Mouse (Mus musculus): ENCODE data around the gene Tfrc. TPM values are rescaled to one million over a fixed set of nuclear protein-coding genes. Genes with fewer than 3 reads are reported as not detected.

Tfrc gene
- polyA plus RNA-seq, 1 experiment from 2014 or later: 28.0 TPM

DNA sequence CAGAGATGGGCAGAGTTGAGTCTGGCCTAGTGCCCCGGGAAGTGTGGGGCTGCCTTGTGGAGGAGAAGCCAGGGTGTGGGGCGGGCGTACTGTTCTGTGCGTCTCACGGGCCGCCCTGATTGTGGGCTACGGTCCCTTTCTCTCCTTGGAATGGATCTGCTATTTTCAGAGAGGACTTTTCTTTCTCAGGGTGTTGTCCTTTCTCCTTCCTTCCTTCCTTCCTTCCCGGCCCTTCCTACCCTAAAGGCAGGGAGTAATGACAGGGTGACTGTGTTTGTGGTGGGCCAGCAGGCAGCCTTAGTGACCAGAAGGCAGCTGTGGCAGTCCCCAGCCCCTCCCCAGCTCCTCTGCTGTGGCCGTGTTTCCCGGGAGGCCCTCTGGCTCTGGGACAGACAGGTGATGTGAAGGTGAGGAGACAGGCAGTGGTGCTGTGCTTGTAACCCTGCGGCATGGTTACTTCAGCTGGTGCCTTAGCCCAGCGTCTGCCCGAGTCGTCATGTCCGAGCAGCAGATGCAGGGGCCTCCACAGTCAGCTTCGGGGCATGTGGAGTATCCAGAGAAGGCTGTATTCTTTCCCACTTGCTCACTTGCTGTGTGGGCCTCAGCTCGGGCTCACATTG, 65.5 kb downstream of the Tfrc start:
- Histone ChIP-seq H3K9ac (no peak overlapping the region), H3K4me2 (no peak overlapping the region), H3K27ac (no peak overlapping the region), H3K9me3 (no peaks in the 10 kb centered on the region), H3K27me3 (no peaks in the 10 kb centered on the region), H3K36me3 (peaks cover 94% of the 10 kb centered on the region), H3K4me1 (peaks cover 9% of the 10 kb centered on the region; the same call in 1 of the 2 replicates), H3K4me3 (no peak overlapping the region)
- no peak for ATAC-seq (ENCODE audit: insufficient number of reproducible peaks, low FRiP score, low TSS enrichment, low read depth)
- WGBS: 86% methylated on average over 17 of the region's 17 CpGs

DNA sequence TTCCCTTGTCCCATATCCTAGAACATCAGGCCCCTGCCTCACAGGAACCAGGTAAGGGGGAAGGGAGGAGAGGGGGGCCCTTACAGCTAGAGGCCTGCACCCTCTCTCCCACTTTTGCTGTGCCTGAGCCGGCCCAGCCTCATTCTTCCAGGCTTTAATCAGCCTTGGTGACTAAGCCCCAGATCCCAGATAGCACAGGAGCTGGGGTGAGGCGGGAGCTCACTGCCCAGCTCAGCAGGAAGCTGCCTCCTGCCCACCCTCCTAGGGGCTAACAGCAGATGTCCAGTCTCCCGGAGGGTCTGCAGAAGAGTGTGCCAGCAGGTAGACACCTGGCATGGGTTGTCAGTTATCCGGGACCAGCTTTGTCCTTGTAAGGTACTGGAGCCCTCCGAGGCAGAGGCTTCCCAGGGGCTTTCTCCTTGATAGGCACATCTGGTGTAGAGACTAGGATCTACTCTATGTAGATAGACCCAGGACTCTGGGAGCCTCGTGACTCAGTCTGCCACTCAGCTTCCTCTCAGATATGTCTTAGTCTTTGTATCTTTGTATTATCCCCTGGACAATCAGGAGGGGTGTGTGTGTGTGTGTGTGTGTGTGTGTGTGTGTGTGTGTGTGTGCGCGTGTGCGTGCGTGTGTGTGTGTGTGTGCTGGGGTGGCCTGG, 68.5 kb downstream of the Tfrc start:
- no peaks in the 10 kb centered on the region for H3K27me3 ChIP-seq
- ATAC-seq (ENCODE audit: insufficient number of reproducible peaks, low FRiP score, low TSS enrichment, low read depth): no peak
- 80% methylated on average over 7 of the region's 10 CpGs for WGBS
- no peak overlapping the region for H3K27ac ChIP-seq
- no peak overlapping the region for H3K4me3 ChIP-seq
- no peaks in the 10 kb centered on the region for H3K9me3 ChIP-seq
- peaks cover 6% of the 10 kb centered on the region; the same call in 1 of the 2 replicates for H3K4me1 ChIP-seq
- no peak overlapping the region for H3K4me2 ChIP-seq
- peaks cover 90% of the 10 kb centered on the region for H3K36me3 ChIP-seq
- no peak overlapping the region for H3K9ac ChIP-seq

DNA sequence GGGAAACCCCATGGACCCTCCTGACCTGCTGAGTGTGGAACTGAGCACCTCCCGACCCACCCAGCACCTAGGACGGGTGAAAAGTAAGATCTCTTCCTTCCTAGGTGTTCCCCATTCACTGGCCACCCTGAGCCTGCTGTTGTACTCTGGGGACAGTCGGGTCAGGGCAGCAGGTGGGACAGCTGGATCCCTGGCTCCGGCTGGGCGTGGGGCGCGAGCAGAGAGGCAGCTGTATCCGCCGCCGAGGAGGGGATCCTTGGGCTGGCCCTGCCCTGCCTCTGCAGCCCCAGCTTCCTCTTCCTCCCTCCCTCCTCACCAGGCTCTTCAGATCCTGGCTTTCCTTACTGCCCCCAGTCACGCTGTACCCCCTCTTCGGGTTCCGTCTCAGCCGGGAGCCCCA, 69.2 kb downstream of the Tfrc start:
- Histone ChIP-seq H3K27me3 (no peaks in the 10 kb centered on the region), H3K9ac (no peak overlapping the region), H3K4me3 (no peak overlapping the region), H3K9me3 (no peaks in the 10 kb centered on the region), H3K4me1 (no peaks in the 10 kb centered on the region; the same call in 1 of the 2 replicates), H3K36me3 (peaks cover 87% of the 10 kb centered on the region), H3K4me2 (no peak overlapping the region), H3K27ac (no peak overlapping the region)
- ATAC-seq (ENCODE audit: insufficient number of reproducible peaks, low FRiP score, low TSS enrichment, low read depth): no peak
- 80% methylated on average over 14 of the region's 14 CpGs for whole genome bisulfite sequencing

DNA sequence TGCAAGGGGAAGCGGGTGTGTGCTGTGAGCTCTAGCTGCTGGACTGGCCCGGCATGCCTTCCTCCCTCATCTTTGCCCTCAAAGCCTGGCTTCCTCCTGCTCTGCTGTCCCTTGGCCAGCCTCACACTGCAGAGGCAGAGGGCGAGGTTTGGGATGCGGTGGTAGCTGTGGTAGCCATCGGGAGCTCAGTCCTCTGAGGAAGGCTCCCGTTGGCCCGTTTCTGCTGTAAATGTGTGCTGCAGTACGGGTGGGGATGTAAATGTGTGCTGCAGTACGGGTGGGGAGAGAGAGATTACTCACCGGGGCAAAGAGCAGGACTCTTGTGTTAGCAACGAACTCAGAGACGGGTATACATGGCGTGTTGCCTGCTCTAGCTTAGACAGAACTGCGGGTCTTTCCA, 70.1 kb downstream of the Tfrc start:
- Histone ChIP-seq H3K9ac (no peak overlapping the region), H3K4me3 (no peak overlapping the region), H3K36me3 (peaks cover 86% of the 10 kb centered on the region), H3K27ac (no peak overlapping the region), H3K9me3 (no peaks in the 10 kb centered on the region), H3K27me3 (no peaks in the 10 kb centered on the region), H3K4me2 (no peak overlapping the region), H3K4me1 (no peaks in the 10 kb centered on the region)
- ATAC-seq (ENCODE audit: insufficient number of reproducible peaks, low FRiP score, low TSS enrichment, low read depth): no peak
- WGBS: 82% methylated on average over 14 of the region's 14 CpGs

DNA sequence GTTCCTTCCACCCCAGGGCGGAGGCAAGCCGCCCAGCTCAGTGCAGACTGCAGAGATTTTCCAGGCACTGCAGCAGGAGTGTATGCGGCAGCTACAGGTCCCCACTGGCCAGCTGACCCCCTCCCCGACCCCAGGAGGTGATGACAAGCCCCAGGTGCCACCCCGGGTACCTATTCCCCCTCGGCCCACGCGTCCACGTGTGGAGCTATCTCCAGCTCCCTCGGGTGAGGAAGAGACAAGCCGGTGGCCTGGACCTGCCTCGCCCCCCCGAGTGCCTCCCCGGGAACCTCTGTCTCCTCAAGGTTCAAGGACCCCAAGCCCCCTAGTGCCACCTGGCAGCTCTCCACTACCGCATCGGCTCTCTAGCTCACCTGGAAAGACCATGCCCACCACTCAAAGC, 71.3 kb downstream of the Tfrc start:
- Histone ChIP-seq H3K4me2 (no peak overlapping the region), H3K4me1 (no peaks in the 10 kb centered on the region), H3K9me3 (no peaks in the 10 kb centered on the region), H3K27me3 (no peaks in the 10 kb centered on the region), H3K9ac (no peak overlapping the region), H3K27ac (no peak overlapping the region), H3K36me3 (peaks cover 75% of the 10 kb centered on the region), H3K4me3 (no peak overlapping the region)
- ATAC-seq (ENCODE audit: insufficient number of reproducible peaks, low FRiP score, low TSS enrichment, low read depth): no peak
- WGBS: 95% methylated on average over 16 of the region's 16 CpGs

DNA sequence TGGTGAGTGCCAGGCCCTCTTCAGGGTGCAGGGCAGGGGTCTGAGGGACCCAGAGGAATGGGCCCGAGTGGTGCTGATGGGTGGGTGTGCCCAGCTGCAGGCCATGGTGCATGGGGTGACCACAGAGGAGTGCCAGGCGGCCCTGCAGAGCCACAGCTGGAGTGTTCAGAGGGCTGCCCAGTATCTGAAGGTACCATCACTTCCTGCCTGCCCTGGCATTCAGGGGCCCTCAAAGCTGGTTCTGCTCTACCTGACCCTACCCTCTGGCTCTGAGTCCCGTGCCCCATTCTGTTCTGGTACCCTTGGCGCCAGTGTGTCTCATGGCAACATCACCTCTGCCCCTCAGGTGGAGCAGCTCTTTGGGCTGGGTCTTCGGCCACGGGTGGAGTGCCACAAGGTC, 72.1 kb downstream of the Tfrc start:
- ATAC-seq (ENCODE audit: insufficient number of reproducible peaks, low FRiP score, low TSS enrichment, low read depth): no peak
- Histone ChIP-seq H3K9me3 (no peaks in the 10 kb centered on the region), H3K4me3 (no peak overlapping the region), H3K27me3 (no peaks in the 10 kb centered on the region), H3K36me3 (peaks cover 66% of the 10 kb centered on the region), H3K9ac (no peak overlapping the region), H3K4me1 (no peaks in the 10 kb centered on the region), H3K4me2 (no peak overlapping the region), H3K27ac (no peak overlapping the region)
- 92% methylated on average over 6 of the region's 6 CpGs for WGBS

DNA sequence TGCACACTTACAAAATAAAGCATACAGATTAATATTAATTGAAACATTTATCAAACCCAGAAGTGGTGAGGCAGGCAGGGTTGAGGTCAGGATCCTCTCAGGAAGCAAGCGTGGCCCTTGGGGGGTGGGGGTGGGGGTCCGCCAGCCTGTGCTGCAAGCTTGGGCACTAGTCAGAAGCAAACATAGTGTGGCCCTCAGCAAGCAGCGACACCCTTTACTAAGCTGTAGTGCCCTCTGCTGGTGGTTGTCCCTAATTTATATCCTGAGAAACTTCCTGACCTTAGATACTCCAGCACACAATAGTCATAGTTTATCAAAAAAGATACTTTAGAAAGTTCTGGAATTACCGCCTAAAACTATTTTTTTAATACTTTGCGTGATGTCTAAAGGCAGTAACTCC, 73.5 kb downstream of the Tfrc start:
- Histone ChIP-seq H3K36me3 (peaks cover 52% of the 10 kb centered on the region), H3K9ac (no peak overlapping the region), H3K4me1 (no peaks in the 10 kb centered on the region), H3K27me3 (no peaks in the 10 kb centered on the region), H3K27ac (no peak overlapping the region), H3K4me2 (no peak overlapping the region), H3K4me3 (no peak overlapping the region), H3K9me3 (no peaks in the 10 kb centered on the region)
- ATAC-seq (ENCODE audit: insufficient number of reproducible peaks, low FRiP score, low TSS enrichment, low read depth): no peak
- 38% methylated on average over 5 of the region's 5 CpGs for WGBS

Other genes with a start within 250 kb of the Tfrc start
- gene Tm4sf19, start 208.4 kb upstream of the Tfrc start, polyA plus RNA-seq (2015; fragmentation: Nextera tagmentation; extraction: Ambion mirVana): 0.12 and 0.46 TPM in 2 replicates
- 19.5 and 21.5 TPM in 2 replicates for gene Tctex1d2, start 189.2 kb upstream of the Tfrc start, polyA plus RNA-seq (2015; fragmentation: Nextera tagmentation; extraction: Ambion mirVana)
- gene Pcyt1a, start 178.0 kb upstream of the Tfrc start, polyA plus RNA-seq (2015; fragmentation: Nextera tagmentation; extraction: Ambion mirVana): 46.6 and 48.5 TPM in 2 replicates
- gene Slc51a, start 121.0 kb upstream of the Tfrc start, polyA plus RNA-seq (2015; fragmentation: Nextera tagmentation; extraction: Ambion mirVana): 0.06 and 0.12 TPM in 2 replicates
- gene Zdhhc19, start 112.7 kb upstream of the Tfrc start, polyA plus RNA-seq (2015; fragmentation: Nextera tagmentation; extraction: Ambion mirVana): not detected in 2 replicates
- 13.9 and 14.5 TPM in 2 replicates for gene Tnk2, start 35.0 kb downstream of the Tfrc start, polyA plus RNA-seq (2015; fragmentation: Nextera tagmentation; extraction: Ambion mirVana)
- gene Muc4, start 127.0 kb downstream of the Tfrc start, polyA plus RNA-seq (2015; fragmentation: Nextera tagmentation; extraction: Ambion mirVana): not detected in 2 replicates
- 0.15 TPM in 1 of 2 replicates, not detected in the other for gene Muc20, start 188.5 kb downstream of the Tfrc start, polyA plus RNA-seq (2015; fragmentation: Nextera tagmentation; extraction: Ambion mirVana)
- not detected in 2 replicates for gene Smbd1, start 201.6 kb downstream of the Tfrc start, polyA plus RNA-seq (2015; fragmentation: Nextera tagmentation; extraction: Ambion mirVana)